Mouse (Mus musculus) hematopoietic stem cell, adult 5-6 weeks (primary cell): ENCODE results near the gene 4932438A13Rik. TPM values are rescaled to one million over a fixed set of nuclear protein-coding genes. Genes with fewer than 3 reads are reported as not detected.
A peak's percentile ranks its signal among the peaks of the same experiment; 100 is the strongest.

Experiments used
- ATAC-seq, 2 experiments: fragments of 125-278 bp in 1 of 2; replicated peaks in 1 of 2; 2 replicates each; pipeline ENCODE4 v1.8.0; 2016 to 2017; ENCODE audit warnings: inconsistent platforms in 2 of 2, mild to moderate bottlenecking in 2 of 2, moderate number of reproducible peaks in 2 of 2, low read depth in 1 of 2, moderate TSS enrichment in 1 of 2; ENCODE audit not compliant: low FRiP score in 2 of 2, poor library complexity in 2 of 2, severe bottlenecking in 2 of 2, insufficient read depth in 1 of 2, low TSS enrichment in 1 of 2
- total RNA-seq: library from RNA; stranded (forward); fragments of 172-1452, 232-1000 nt; gene quantifications from 2 replicates; pipeline ENCODE4 v1.2.3, GENCODE M21; 2017

Gene 4932438A13Rik
- total RNA-seq = 59.2 and 76.9 TPM in 2 replicates

DNA sequence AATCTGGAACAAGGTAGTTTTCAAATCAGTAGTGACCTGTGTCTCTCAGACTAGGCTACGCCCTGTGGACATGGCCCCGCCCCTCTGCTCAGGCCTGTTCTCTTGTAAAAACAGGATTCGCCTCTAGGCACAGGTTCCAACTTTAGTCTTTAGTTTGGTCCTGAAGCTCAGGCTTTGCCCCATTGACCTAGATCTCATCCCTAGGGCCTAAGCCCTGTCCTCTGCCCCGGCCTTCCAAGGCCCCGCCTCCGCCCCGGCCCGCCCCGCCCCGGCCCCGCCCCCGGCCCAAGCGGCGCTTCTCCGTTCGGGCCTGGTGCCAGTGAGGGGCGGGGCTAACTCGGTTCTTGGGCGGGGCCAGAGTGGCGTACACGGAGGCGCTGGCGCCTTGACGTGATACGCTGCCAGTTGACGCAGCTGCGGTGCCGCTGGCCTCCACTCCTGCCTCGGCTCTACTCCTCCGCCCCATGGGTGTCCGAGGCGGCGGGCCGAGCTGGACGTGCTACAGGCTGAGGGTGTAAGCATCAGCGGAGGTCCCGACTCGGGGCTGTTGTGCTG, at the start of gene 4932438A13Rik:
Gene 4932438A13Rik, plus strand, starts transcription at position 384 of the 555 bp plus-strand sequence.
- peak; percentile 95 to 98 for ATAC-seq

GRCm38 (mm10) chr3:36816633-36817032, 46.3 kb upstream of the 4932438A13Rik start:
- no peak for ATAC-seq

GRCm38 (mm10) chr3:36819402-36819801, 43.5 kb upstream of the 4932438A13Rik start:
- ATAC-seq = no peak

DNA sequence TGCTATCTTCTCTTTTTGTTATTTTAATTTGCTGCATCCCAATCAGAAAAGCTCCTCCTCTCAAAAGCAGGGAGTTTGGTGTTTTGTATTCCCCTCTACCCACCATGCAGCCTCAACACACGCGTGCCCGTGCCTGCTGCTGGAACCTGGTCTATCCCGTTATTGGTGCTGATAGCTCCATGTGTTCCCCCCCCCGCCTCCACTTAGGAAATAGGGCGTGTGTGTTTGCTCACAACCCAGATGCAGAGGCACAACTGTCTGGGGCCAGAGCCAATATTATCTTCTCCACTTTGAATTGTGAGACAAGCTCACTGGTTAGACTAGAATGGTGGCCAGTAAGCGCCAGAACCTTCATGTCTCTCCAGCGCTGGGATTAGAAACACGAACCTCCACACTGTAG, 41.9 kb upstream of the 4932438A13Rik start:
- no peak for ATAC-seq

DNA sequence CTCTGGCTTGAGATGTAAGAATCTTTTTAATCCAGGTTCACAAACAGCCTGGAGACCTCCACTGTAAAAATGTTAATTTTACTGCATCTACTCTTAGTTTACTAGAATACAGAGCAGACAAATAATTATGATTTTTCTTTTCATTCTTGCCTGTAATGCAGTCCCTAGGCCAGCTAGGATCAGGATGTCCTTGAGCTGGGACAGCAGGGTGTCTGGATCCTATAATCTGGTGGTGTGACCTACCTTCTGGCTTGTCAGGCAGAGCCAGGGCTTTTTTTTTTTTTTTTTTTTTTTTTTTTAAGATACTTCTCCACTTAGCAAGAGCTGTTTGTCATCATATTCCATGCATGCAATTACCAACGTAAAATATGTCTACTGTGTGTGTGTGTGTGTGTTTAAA, 37.8 kb upstream of the 4932438A13Rik start:
- no peak for ATAC-seq

DNA sequence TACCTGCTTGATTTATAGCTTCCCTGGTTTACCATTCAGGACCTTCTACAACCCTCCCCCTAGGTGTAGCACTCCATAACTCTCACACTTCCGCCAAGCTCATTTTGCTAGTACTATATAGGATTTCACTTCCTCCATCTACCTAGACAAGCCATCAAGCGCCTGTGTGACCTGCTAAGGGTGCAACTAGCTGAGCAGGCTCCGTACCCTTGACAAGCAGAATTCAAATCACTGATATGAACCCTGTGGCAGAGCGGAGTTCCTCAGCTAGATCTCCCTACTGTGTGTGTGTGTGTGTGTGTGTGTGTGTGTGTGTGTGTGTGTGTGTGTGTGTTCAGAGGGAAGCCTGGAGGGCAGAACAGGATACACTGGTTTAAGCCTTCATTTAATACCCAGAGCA, 37.4 kb upstream of the 4932438A13Rik start:
- no peak for ATAC-seq

- ATAC-seq = no peak
These were observed 35.5 kb upstream of the 4932438A13Rik start for GRCm38 (mm10) chr3:36827274-36828025.

DNA sequence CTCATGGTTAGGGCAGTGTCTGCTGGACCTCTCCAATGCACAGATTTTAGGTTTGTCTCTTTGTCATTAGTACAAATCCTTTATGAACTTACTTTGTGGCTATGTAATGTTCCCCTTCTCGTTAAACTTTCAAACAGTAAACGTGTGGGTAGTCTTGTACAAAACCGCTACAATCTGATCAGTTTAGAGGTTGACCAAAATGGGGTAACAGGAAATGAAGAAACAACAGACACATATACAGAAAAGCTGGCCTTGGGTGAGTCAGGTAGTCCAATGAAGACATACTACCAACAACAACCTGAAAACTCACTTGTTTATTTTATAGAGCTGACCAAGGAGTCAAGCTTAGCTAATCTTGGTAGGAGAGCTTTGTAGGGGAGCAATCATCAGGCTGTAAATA, 32.7 kb upstream of the 4932438A13Rik start:
- no peak for ATAC-seq

GRCm38 (mm10) chr3:36834426-36834825, 28.5 kb upstream of the 4932438A13Rik start:
- ATAC-seq = no peak

GRCm38 (mm10) chr3:36834832-36835231, 28.1 kb upstream of the 4932438A13Rik start:
- no peak for ATAC-seq

DNA sequence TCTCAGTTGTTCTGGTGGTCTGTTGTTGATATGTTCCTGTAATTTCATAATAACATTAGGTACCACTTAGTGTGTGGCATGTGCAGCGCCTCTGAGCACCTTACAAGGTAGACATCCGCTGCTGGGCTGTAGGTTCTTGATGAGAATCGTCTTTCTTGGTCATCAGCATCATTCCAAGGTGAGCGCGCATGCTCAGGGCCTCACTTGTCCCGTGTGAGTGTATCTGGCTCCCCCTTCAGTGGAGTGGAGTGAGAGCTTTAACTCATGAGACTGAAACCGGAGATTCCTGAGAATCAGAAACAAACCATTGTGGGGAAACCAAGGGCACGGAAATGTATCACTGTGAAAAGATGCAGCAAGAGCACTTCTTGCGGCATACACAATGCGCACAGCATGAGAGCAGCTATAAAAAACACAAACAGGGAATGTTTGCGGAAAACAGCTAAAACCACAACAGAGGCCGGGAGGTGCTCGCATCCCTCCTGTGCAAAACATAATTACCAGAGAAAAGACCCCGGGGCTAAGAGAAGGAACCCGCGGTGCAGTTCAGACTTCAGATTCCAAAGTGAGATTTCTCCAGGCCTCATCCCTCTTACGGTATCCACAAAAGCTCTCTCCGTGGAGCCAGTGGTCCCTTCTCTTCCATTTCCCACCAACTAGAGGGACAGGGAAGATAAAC, 27.2 kb upstream of the 4932438A13Rik start:
- no peak for ATAC-seq

GRCm38 (mm10) chr3:36836833-36837232, 26.1 kb upstream of the 4932438A13Rik start:
- ATAC-seq = no peak

GRCm38 (mm10) chr3:36840650-36841555, 22.0 kb upstream of the 4932438A13Rik start:
- peak; percentile 92 to 94 for ATAC-seq

- peak; percentile 94 to 99 for ATAC-seq
These were observed 9.0 kb upstream of the 4932438A13Rik start for GRCm38 (mm10) chr3:36853733-36854440.

- peak in 1 of 2 experiments; percentile 38; a peak in 1 of 4 replicates for ATAC-seq
These were observed 1.2 kb upstream of the 4932438A13Rik start for GRCm38 (mm10) chr3:36861411-36862410.

- ATAC-seq = no peak
These were observed 523 bp downstream of the 4932438A13Rik start for GRCm38 (mm10) chr3:36863427-36863826.
